Mouse (Mus musculus) midbrain, embryonic 12.5 days (tissue): ENCODE results near the gene Cyth3. TPM values are rescaled to one million over a fixed set of nuclear protein-coding genes. Genes with fewer than 3 reads are reported as not detected.

ENCODE experiments used
- ATAC-seq: fragments of 200-750 bp; cut with Nextera tagmentation; 2 replicates; pipeline ENCODE4 v1.8.0; 2017; ENCODE audit warnings: low read depth, moderate TSS enrichment, moderate library complexity; ENCODE audit not compliant: low FRiP score
- H3K27ac ChIP-seq: fragments of 300-500 bp; sonication (generic); replicated peaks from 2 replicates; pipeline ENCODE4 v1.5.1; 2016; ENCODE audit warnings: mild to moderate bottlenecking
- H3K27me3 ChIP-seq: fragments of 300-500 bp; sonication (generic); 2 replicates; pipeline ENCODE4 v1.6.1; 2016; ENCODE audit warnings: mild to moderate bottlenecking
- H3K36me3 ChIP-seq: fragments of 300-500 bp; sonication (generic); 2 replicates; pipeline ENCODE4 v1.6.1; 2016
- H3K4me1 ChIP-seq: fragments of 300-500 bp; sonication (generic); 2 replicates; pipeline ENCODE4 v1.6.1; 2016
- H3K4me2 ChIP-seq: fragments of 300-500 bp; sonication (generic); replicated peaks from 2 replicates; pipeline ENCODE4 v1.6.1; 2016; ENCODE audit warnings: mild to moderate bottlenecking, moderate library complexity
- H3K4me3 ChIP-seq: fragments of 300-500 bp; sonication (generic); 2 replicates; pipeline ENCODE4 v1.5.1; 2016; ENCODE audit warnings: mild to moderate bottlenecking
- H3K9ac ChIP-seq: fragments of 300-500 bp; sonication (generic); replicated peaks from 2 replicates; pipeline ENCODE4 v1.6.1; 2016; ENCODE audit warnings: mild to moderate bottlenecking, moderate library complexity
- H3K9me3 ChIP-seq: fragments of 300-500 bp; sonication (generic); 2 replicates; pipeline ENCODE4 v1.6.1; 2016; ENCODE audit warnings: mild to moderate bottlenecking
- WGBS: fragments of 180-500 bp; shearing (Covaris S2); methylation state at CpG from one replicate; pipeline ENCODE4 v1.1.7; 2016; 5-methylcytosine and 5-hydroxymethylcytosine counted together
- polyA plus RNA-seq: library from polyadenylated mRNA; unstranded; fragments of >200 nt; fragmentation: Nextera tagmentation; extraction: Ambion mirVana; gene quantifications from 2 replicates; pipeline ENCODE4 v1.2.1, GENCODE M21; 2016

Cyth3 gene
- polyA plus RNA-seq: 32.2 and 32.3 TPM in 2 replicates

- WGBS: 10% methylated on average over 43 of the region's 46 CpGs
- H3K36me3 ChIP-seq: no peaks in the 10 kb centered on the region
- H3K9me3 ChIP-seq: no peaks in the 10 kb centered on the region
- H3K4me3 ChIP-seq: peak within 1 kb of the TSS; percentile 79
- H3K4me1 ChIP-seq: peaks cover 29% of the 10 kb centered on the region
- peak within 1 kb of the TSS; percentile 85 for H3K9ac ChIP-seq
- peak within 1 kb of the TSS; percentile 74 for H3K4me2 ChIP-seq
- ATAC-seq: peak; percentile 94
- H3K27ac ChIP-seq: peak within 1 kb of the TSS; percentile 75
- no peaks in the 10 kb centered on the region for H3K27me3 ChIP-seq
These were observed at the start of gene Cyth3 for GRCm38 (mm10) chr5:143621893-143622622. Cyth3 (plus strand) TSS chr5:143622447.

GRCm38 (mm10) chr5:143573067-143573466 lies 49.2 kb upstream of the Cyth3 start:
- ATAC-seq: no peak
- Histone ChIP-seq H3K9ac (no peak overlapping the region), H3K4me2 (no peak overlapping the region), H3K9me3 (no peaks in the 10 kb centered on the region), H3K4me3 (no peak overlapping the region), H3K27ac (no peak overlapping the region), H3K36me3 (no peaks in the 10 kb centered on the region), H3K27me3 (no peaks in the 10 kb centered on the region), H3K4me1 (no peaks in the 10 kb centered on the region)
- WGBS: 87% methylated on average over 4 of the region's 4 CpGs

- WGBS: 84% methylated on average over 19 of the region's 19 CpGs
- no peak overlapping the region for H3K27ac ChIP-seq
These were observed 47.7 kb upstream of the Cyth3 start for GRCm38 (mm10) chr5:143574261-143575178.

GRCm38 (mm10) chr5:143579537-143580203 lies 42.6 kb upstream of the Cyth3 start:
- Histone ChIP-seq H3K36me3 (no peaks in the 10 kb centered on the region), H3K4me3 (no peak overlapping the region), H3K9me3 (no peaks in the 10 kb centered on the region), H3K4me2 (no peak overlapping the region), H3K9ac (no peak overlapping the region), H3K27me3 (no peaks in the 10 kb centered on the region), H3K27ac (no peak overlapping the region), H3K4me1 (no peaks in the 10 kb centered on the region)
- no peak for ATAC-seq
- 93% methylated on average over 10 of the region's 10 CpGs for WGBS

More at GRCm38 (mm10) chr5:143574261-143575178, 47.7 kb upstream of the Cyth3 start:
- no peaks in the 10 kb centered on the region for H3K36me3 ChIP-seq
- ATAC-seq: no peak
- H3K4me2 ChIP-seq: no peak overlapping the region
- no peaks in the 10 kb centered on the region for H3K9me3 ChIP-seq
- no peaks in the 10 kb centered on the region for H3K27me3 ChIP-seq
- H3K4me1 ChIP-seq: no peaks in the 10 kb centered on the region
- H3K9ac ChIP-seq: no peak overlapping the region
- H3K4me3 ChIP-seq: no peak overlapping the region

- no peaks in the 10 kb centered on the region for H3K9me3 ChIP-seq
- WGBS: 79% methylated on average over 2 of the region's 2 CpGs
- no peaks in the 10 kb centered on the region for H3K27me3 ChIP-seq
- H3K27ac ChIP-seq: no peak overlapping the region
- ATAC-seq: no peak
- no peak overlapping the region for H3K9ac ChIP-seq
- no peaks in the 10 kb centered on the region for H3K36me3 ChIP-seq
- H3K4me3 ChIP-seq: no peak overlapping the region
- no peak overlapping the region for H3K4me2 ChIP-seq
- no peaks in the 10 kb centered on the region for H3K4me1 ChIP-seq
These were observed 41.3 kb upstream of the Cyth3 start for GRCm38 (mm10) chr5:143580982-143581381.

- 87% methylated on average over 8 of the region's 8 CpGs for WGBS
- Histone ChIP-seq H3K4me1 (no peaks in the 10 kb centered on the region), H3K27me3 (no peaks in the 10 kb centered on the region), H3K9me3 (no peaks in the 10 kb centered on the region), H3K27ac (no peak overlapping the region), H3K4me3 (no peak overlapping the region), H3K36me3 (no peaks in the 10 kb centered on the region), H3K9ac (no peak overlapping the region), H3K4me2 (no peak overlapping the region)
- ATAC-seq: no peak
These were observed 40.4 kb upstream of the Cyth3 start for GRCm38 (mm10) chr5:143581874-143582273.

- Histone ChIP-seq H3K9me3 (no peaks in the 10 kb centered on the region), H3K27me3 (no peaks in the 10 kb centered on the region), H3K4me2 (no peak overlapping the region), H3K36me3 (no peaks in the 10 kb centered on the region), H3K4me3 (no peak overlapping the region), H3K9ac (no peak overlapping the region), H3K4me1 (no peaks in the 10 kb centered on the region), H3K27ac (no peak overlapping the region)
- 90% methylated on average over 10 of the region's 10 CpGs for WGBS
- no peak for ATAC-seq
These were observed 39.2 kb upstream of the Cyth3 start for GRCm38 (mm10) chr5:143583081-143583480.

- Histone ChIP-seq H3K4me1 (peaks cover 10% of the 10 kb centered on the region; the same call in 1 of the 2 replicates), H3K9ac (no peak overlapping the region), H3K4me3 (no peak overlapping the region), H3K36me3 (no peaks in the 10 kb centered on the region), H3K27me3 (no peaks in the 10 kb centered on the region), H3K27ac (no peak overlapping the region), H3K4me2 (no peak overlapping the region), H3K9me3 (no peaks in the 10 kb centered on the region)
- no peak for ATAC-seq
- WGBS: 81% methylated on average over 5 of the region's 5 CpGs
These were observed 37.3 kb upstream of the Cyth3 start for GRCm38 (mm10) chr5:143584982-143585381.

GRCm38 (mm10) chr5:143586386-143586785 lies 35.9 kb upstream of the Cyth3 start:
- H3K4me1 ChIP-seq: peaks cover 10% of the 10 kb centered on the region; the same call in 1 of the 2 replicates
- H3K4me3 ChIP-seq: no peak overlapping the region
- H3K9ac ChIP-seq: no peak overlapping the region
- no peaks in the 10 kb centered on the region for H3K9me3 ChIP-seq
- H3K4me2 ChIP-seq: no peak overlapping the region
- no peak overlapping the region for H3K27ac ChIP-seq
- no peaks in the 10 kb centered on the region for H3K36me3 ChIP-seq
- WGBS: 90% methylated on average over 8 of the region's 8 CpGs
- ATAC-seq: no peak
- H3K27me3 ChIP-seq: no peaks in the 10 kb centered on the region

GRCm38 (mm10) chr5:143589108-143589507 lies 33.1 kb upstream of the Cyth3 start:
- no peak overlapping the region; the same call in 1 of the 2 replicates for H3K4me2 ChIP-seq
- no peak overlapping the region for H3K9ac ChIP-seq
- WGBS: 39% methylated on average over 17 of the region's 17 CpGs
- peaks cover 10% of the 10 kb centered on the region; the same call in 1 of the 2 replicates for H3K4me1 ChIP-seq
- no peak overlapping the region for H3K27ac ChIP-seq
- no peaks in the 10 kb centered on the region for H3K27me3 ChIP-seq
- ATAC-seq: no peak
- no peak overlapping the region for H3K4me3 ChIP-seq
- no peaks in the 10 kb centered on the region for H3K9me3 ChIP-seq
- H3K36me3 ChIP-seq: no peaks in the 10 kb centered on the region

GRCm38 (mm10) chr5:143592926-143593325 lies 29.3 kb upstream of the Cyth3 start:
- Histone ChIP-seq H3K36me3 (no peaks in the 10 kb centered on the region), H3K4me3 (no peak overlapping the region), H3K9me3 (0 out of 2 replicates have a peak, but pooled peaks cover 4% of the 10 kb centered on the region), H3K27ac (no peak overlapping the region), H3K4me2 (no peak overlapping the region), H3K27me3 (no peaks in the 10 kb centered on the region), H3K9ac (no peak overlapping the region), H3K4me1 (peaks cover 10% of the 10 kb centered on the region; the same call in 1 of the 2 replicates)
- ATAC-seq: no peak
- 76% methylated on average over 5 of the region's 5 CpGs for WGBS
